Mouse (Mus musculus) mouse embryonic stem cell (cell line): Measurements from ENCODE around the gene Cradd.

Experiments
- in situ Hi-C, 2 experiments: fragments of 300-500 bp; cut with MboI; formaldehyde crosslinking; loops; 1 replicate in 1 of 2; 3 replicates in 1 of 2; pipeline ENCODE4 v1.14.3; 2019 to 2020; ENCODE audit warnings: low sequenced_read_pairs in 2 of 2, low pct_unique_long_range_greater_than_20kb in 1 of 2, mixed read lengths in 1 of 2; ENCODE audit not compliant: unreplicated experiment in 1 of 2

Cradd gene

GRCm38 (mm10) chr10:95226772-95227171, 97.2 kb downstream of the Cradd start:
- in situ Hi-C loops, result no loop called here

DNA sequence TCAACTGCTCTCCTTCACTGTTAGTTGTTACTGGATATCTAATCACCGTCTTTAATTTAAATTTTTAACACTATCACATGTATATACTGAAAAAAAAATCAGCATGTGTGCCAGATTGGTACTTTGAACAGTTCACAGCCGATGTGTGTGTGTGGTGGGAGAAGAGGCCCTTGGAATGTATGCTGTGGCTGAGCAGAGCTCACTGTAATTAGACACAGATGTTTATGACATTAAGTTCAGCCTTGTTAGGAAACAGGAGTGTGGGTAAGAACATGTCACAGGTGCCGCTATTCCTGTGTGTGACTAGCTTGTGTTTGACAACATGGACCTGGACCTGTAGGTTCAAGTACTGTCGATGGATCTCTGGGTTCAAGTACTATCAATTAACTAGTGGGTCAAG, 98.9 kb downstream of the Cradd start:
- in situ Hi-C loops, result no loop called here

GRCm38 (mm10) chr10:95223211-95223610, 100.7 kb downstream of the Cradd start:
- in situ Hi-C loops, result no loop called here

GRCm38 (mm10) chr10:95221914-95222313, 102.0 kb downstream of the Cradd start:
- in situ Hi-C loops, result no loop called here

DNA sequence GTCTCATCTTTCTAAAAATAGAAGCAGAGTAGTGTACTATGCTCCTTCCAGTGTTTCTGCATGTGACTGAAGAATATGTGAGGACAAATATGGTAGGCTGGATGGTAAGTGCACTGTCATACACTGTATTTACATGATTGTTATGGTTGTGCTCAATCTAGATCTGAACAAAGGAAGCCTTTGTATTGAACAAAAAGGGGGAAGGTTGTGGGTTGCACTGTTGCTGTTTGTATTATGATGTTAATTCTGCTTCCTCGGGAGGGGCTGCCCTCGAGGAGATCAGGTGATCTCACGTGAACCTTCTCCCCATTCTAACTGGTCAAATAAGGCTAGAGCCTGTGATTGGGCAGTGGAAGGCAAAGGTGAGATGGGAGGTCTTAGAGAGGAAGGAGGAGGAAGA, 103.4 kb downstream of the Cradd start:
- in situ Hi-C loops, result no loop called here

GRCm38 (mm10) chr10:95218683-95219060, 105.3 kb downstream of the Cradd start:
- in situ Hi-C loops, result no loop called here

- in situ Hi-C loops, result no loop called here
Observed at GRCm38 (mm10) chr10:95217956-95218682, 105.8 kb downstream of the Cradd start.

DNA sequence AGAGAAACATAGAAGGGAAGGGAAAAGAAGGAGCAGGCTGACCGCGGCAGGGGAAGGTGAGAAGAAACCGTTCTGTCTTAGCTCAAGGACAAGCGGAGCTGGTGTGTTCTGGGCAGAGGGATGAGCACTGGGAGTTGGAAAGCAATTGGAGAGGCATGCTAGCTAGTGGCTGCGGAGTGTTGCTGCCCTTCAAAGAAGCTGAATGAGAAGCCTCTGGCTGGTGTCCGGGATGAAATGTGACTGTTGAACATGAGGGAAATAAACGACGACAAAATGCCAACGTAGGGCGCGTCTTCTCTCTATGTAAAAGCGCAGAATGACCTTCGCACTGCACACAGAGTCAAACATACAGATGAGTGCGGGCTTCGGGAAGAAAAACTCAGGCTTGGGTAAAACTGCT, 108.6 kb downstream of the Cradd start:
- in situ Hi-C loops, result no loop called here

DNA sequence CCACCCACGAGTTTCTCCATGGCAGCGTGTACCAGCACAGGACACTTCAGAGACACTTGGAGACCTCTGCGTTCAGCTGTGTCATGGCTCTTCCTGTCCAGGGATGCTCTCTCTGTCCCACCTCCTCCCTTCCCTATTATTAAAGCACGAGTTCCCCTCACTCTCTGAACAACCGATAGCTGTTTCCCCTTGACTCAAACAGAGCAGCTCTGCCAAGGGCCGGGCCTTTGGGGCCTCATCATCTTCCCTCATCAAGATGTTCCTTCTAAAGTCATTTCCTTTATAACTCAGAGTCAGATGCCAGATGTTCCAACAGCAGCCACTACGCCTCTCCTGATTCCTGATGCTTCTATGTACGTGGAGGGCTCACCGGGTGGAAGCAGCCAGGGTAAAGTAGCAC, 110.1 kb downstream of the Cradd start:
- in situ Hi-C loops, result no loop called here

DNA sequence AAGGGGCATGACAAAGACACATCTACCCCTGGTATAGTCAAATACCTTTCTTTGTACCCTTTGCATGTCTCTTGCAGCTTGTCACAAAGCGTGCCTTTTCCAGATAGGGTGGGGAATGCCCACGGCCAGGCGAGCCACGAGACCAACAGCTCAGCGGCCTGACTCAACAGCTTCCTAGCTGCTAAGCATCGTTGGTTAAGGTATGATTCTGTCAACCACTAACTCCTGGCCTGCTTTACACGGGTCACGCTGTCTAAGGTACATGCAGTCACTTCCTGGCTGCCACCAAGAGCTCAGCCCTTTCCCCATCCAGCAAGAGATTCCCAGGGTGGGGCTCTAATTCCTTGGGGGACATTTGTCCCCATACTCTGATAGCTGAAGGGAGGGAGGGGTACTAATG, 110.6 kb downstream of the Cradd start:
- in situ Hi-C loops, result no loop called here

GRCm38 (mm10) chr10:95211660-95212059, 112.3 kb downstream of the Cradd start:
- in situ Hi-C loops, result no loop called here

DNA sequence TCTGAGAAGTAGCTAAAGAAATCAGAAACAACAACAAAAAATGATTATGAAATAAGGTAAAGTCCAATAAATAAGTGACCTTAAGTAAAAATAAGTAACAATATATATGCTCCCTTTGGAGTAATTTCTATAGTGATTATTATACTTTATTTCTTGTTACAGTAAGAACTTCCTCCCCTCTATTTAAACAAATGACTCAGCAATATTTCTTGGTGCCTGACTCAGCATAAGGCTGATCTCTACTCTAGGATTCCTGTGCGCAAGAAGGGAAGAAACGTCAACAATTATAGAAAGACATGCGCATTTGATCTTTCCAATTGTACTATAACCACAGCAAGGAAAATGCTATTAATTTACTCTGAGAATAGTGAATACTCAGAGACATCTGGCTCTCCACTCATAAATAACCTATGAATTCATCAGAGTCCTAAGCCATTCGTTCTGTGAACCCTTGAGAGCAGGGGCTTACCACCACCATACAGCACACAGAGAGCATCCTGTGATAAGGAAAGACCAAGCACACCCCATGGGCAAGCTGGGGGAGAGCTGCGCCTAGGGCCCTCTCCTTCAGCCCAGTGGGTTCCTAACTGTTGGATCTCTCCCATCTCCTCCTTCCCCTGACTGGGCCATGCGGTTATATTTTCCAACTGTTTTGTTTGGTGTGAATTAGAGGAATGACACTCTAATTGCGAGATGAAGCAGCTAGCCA, 113.1 kb downstream of the Cradd start:
- in situ Hi-C loops, result no loop called here

GRCm38 (mm10) chr10:95210167-95210566, 113.8 kb downstream of the Cradd start:
- in situ Hi-C loops, result no loop called here

GRCm38 (mm10) chr10:95207423-95207822, 116.5 kb downstream of the Cradd start:
- in situ Hi-C loops, result no loop called here

GRCm38 (mm10) chr10:95201514-95201913, 122.4 kb downstream of the Cradd start:
- in situ Hi-C loops, result no loop called here

DNA sequence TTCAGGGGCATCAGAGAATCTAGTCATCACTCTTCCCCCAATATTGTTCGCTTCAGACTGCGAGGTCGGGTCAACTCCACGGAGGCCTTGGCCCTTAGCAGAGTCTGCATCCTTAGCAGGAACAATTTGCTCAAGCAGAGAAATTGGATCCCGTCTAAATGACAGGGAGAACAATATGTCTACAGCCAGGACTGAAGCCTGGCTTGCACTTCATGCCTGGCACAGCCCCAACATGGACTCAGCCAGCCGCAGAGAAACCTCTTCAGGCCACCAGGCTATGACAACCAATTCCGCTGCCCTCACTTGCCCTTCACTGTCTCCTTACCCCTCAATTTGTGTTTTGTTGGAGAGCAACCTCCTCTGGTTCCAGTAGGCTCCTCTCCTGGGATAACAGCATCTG, 123.6 kb downstream of the Cradd start:
- in situ Hi-C loops, result no loop called here

DNA sequence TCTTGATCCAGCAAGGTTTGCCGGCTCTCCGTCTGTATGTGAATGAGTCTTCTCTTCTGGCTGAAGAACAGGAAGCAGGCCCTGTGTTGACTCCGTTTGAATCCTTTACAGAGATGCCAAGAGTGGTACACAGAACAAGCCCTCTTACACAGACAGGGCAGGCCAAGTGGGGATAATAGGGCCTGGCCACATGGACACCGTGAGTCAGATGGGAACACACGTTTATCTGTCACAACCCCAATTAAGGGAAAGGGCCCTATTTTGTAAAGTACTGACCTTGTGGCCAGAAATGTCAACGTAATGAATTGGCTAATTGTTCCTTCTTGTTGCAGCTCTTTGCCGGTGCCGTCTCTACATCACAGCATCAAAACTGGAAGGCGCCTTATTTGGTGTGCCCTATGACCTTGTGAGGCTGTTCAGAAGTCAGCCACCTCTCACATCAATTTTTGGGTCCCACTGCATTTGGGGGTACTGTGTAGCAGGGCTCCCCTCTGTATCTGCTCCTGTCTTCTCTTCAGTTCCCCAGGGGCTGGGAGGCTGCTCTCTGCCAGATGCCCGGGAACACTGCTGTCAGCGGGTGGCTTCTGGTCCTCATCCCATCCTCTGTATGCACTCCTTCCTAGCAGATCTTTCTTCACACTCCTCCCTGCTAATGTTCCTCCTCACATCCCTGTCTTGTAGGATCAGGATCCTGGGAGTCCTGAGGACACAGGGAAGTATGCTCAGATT, 124.2 kb downstream of the Cradd start:
- in situ Hi-C loops, result no loop called here

- in situ Hi-C loops, result no loop called here
Observed at GRCm38 (mm10) chr10:95197377-95197776, 126.6 kb downstream of the Cradd start.

DNA sequence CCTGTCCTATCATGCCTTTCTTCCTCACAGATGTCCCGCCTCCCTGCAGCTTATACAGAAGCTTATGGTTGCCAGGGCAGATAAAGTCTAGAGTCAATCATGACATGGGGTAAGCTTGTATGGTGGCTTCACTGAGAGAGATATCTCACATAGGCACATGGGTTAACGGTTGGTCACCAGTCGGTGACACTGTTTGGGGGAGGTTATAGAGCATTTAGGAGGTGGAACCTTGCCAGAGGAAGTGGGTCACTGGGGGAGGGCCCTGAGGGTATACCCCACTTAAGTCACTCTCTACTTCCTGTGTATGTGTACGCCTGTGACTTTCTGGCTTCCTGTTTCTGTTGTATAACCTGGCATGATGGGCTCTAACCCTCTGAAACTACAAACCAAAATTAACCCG, 128.2 kb downstream of the Cradd start:
- in situ Hi-C loops, result no loop called here

GRCm38 (mm10) chr10:95194776-95195175, 129.2 kb downstream of the Cradd start:
- in situ Hi-C loops, result no loop called here
